Mouse (Mus musculus) lung, embryonic 15.5 days (tissue): ENCODE results near the gene Srxn1. TPM values are rescaled to one million over a fixed set of nuclear protein-coding genes. Genes with fewer than 3 reads are reported as not detected.
"Not testable (repeated sequence)": the region's sequence is repeated elsewhere in the genome, so short reads cannot be mapped to it uniquely, and the experiment has no call there.

Experiments
- ATAC-seq: fragments of 200-750 bp; cut with Nextera tagmentation; 2 replicates; pipeline ENCODE4 v1.8.0; 2017; ENCODE audit warnings: moderate number of reproducible peaks, borderline replicate concordance; ENCODE audit not compliant: low FRiP score, low TSS enrichment; ENCODE audit errors: extremely low read depth
- H3K27ac ChIP-seq: fragments of 300-500 bp; sonication (generic); 2 replicates; pipeline ENCODE4 v1.5.1; 2015; ENCODE audit warnings: moderate library complexity, mild to moderate bottlenecking, inconsistent platforms
- H3K27me3 ChIP-seq: fragments of 300-500 bp; sonication (generic); 2 replicates; pipeline ENCODE4 v1.6.1; 2015; ENCODE audit warnings: inconsistent platforms
- H3K36me3 ChIP-seq: fragments of 300-500 bp; sonication (generic); 2 replicates; pipeline ENCODE4 v1.6.1; 2015; ENCODE audit warnings: inconsistent platforms
- H3K4me1 ChIP-seq: fragments of 300-500 bp; sonication (generic); 2 replicates; pipeline ENCODE4 v1.6.1; 2015; ENCODE audit warnings: inconsistent platforms
- H3K4me2 ChIP-seq: fragments of 300-500 bp; sonication (generic); 2 replicates; pipeline ENCODE4 v1.6.1; 2015; ENCODE audit warnings: inconsistent platforms, mild to moderate bottlenecking, moderate library complexity
- H3K4me3 ChIP-seq: fragments of 300-500 bp; sonication (generic); 2 replicates; pipeline ENCODE4 v1.5.1; 2015; ENCODE audit warnings: mild to moderate bottlenecking, inconsistent platforms
- H3K9ac ChIP-seq: fragments of 300-500 bp; sonication (generic); 2 replicates; pipeline ENCODE4 v1.6.1; 2015; ENCODE audit warnings: inconsistent platforms
- H3K9me3 ChIP-seq: fragments of 300-500 bp; sonication (generic); 2 replicates; pipeline ENCODE4 v1.6.1; 2016; ENCODE audit warnings: inconsistent platforms
- WGBS: fragments of 180-500 bp; shearing (Covaris S2); methylation state at CpG from one replicate; pipeline ENCODE4 v1.1.7; 2015; 5-methylcytosine and 5-hydroxymethylcytosine counted together
- polyA plus RNA-seq: library from polyadenylated mRNA; unstranded; fragments of >200 nt; fragmentation: Nextera tagmentation; extraction: Ambion mirVana; gene quantifications from 2 replicates; pipeline ENCODE4 v1.2.1, GENCODE M21; 2015

Srxn1 gene
- 5.9 and 7.7 TPM in 2 replicates for polyA plus RNA-seq

- Histone ChIP-seq H3K27ac (no peak within 1 kb of the TSS; the same call in 1 of the 2 replicates), H3K9ac (peak within 1 kb of the TSS; percentile 71)
- WGBS, result 1% methylated on average over 84 of the region's 84 CpGs
Observed at GRCm38 (mm10) chr2:152105318-152106224, at the start of gene Srxn1. Gene Srxn1, plus strand, starts transcription at chr2:152105516.

GRCm38 (mm10) chr2:152056368-152057251 is 48.7 kb upstream of the Srxn1 start:
- peak; percentile 25; the same call in 1 of the 2 replicates for ATAC-seq
- Histone ChIP-seq H3K9me3 (no peaks in the 10 kb centered on the region), H3K27me3 (peaks cover 20% of the 10 kb centered on the region; the same call in 1 of the 2 replicates), H3K27ac (no peak overlapping the region), H3K4me3 (no peak overlapping the region), H3K36me3 (no peaks in the 10 kb centered on the region), H3K4me1 (no peaks in the 10 kb centered on the region), H3K4me2 (no peak overlapping the region), H3K9ac (no peak overlapping the region)
- WGBS, result 59% methylated on average over 22 of the region's 22 CpGs

More at GRCm38 (mm10) chr2:152105318-152106224, at the start of gene Srxn1:
- peak within 1 kb of the TSS; percentile 97 for H3K4me2 ChIP-seq
- H3K4me3 ChIP-seq, result peak within 1 kb of the TSS; percentile 64
- peak; percentile 88 for ATAC-seq
- H3K36me3 ChIP-seq, result no peaks in the 10 kb centered on the region
- H3K27me3 ChIP-seq, result peaks cover 11% of the 10 kb centered on the region
- H3K4me1 ChIP-seq, result peaks cover 9% of the 10 kb centered on the region; the same call in 1 of the 2 replicates
- H3K9me3 ChIP-seq, result no peaks in the 10 kb centered on the region

GRCm38 (mm10) chr2:152057252-152057563 is 48.1 kb upstream of the Srxn1 start:
- WGBS, result 68% methylated on average over 9 of the region's 9 CpGs
- H3K9me3 ChIP-seq, result no peaks in the 10 kb centered on the region
- H3K36me3 ChIP-seq, result no peaks in the 10 kb centered on the region
- H3K27me3 ChIP-seq, result peaks cover 14% of the 10 kb centered on the region; the same call in 1 of the 2 replicates
- no peak overlapping the region for H3K27ac ChIP-seq
- no peak overlapping the region for H3K4me2 ChIP-seq
- no peak overlapping the region for H3K9ac ChIP-seq
- no peaks in the 10 kb centered on the region for H3K4me1 ChIP-seq
- no peak overlapping the region for H3K4me3 ChIP-seq
- ATAC-seq, result no peak

GRCm38 (mm10) chr2:152062817-152063216 is 42.5 kb upstream of the Srxn1 start:
- H3K4me3 ChIP-seq, H3K9ac ChIP-seq, ATAC-seq, H3K27ac ChIP-seq, H3K4me1 ChIP-seq, H3K27me3 ChIP-seq, H3K9me3 ChIP-seq, H3K4me2 ChIP-seq, H3K36me3 ChIP-seq: not testable (repeated sequence)
- 78% methylated on average over 3 of the region's 3 CpGs for WGBS

DNA sequence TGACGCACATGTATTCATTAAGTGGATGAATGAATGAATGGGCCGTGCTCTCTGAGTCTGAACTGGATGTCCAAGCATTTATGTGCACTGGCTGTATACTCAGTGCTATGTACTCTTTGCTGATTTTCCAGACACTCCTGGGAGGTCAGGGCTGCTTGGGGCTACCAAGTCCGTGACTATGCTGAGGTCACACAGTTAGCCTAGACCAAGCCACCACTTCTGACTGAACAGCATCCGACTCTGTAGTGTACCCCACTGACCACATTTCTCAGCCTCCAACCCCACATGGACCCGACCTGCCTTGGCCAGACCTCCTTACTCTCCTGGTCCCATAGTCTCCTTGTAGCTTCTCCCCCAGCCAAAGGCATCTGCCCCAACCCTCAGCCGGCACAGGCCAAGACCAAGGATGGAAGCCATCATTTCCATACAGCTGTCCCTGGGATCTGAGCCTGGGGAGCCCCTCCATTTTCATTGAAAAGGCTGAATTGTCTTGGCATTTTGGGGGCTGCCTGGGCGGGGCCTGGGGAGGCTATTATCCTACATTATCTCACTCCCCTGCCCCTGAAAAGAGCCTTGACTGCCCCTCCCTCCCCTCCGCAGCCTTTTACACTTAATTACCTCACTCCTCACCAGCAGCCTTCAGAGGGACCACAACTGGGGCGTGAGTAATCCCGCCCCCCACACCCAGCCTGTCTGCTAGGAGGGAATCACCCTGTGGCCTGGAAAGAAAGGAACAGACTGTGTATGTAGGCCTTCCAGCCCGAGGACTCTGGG is 36.5 kb upstream of the Srxn1 start:
- Histone ChIP-seq H3K4me1 (no peaks in the 10 kb centered on the region), H3K4me2 (no peak overlapping the region), H3K9me3 (no peaks in the 10 kb centered on the region), H3K36me3 (no peaks in the 10 kb centered on the region), H3K9ac (no peak overlapping the region), H3K4me3 (no peak overlapping the region), H3K27ac (no peak overlapping the region), H3K27me3 (no peaks in the 10 kb centered on the region)
- 53% methylated on average over 11 of the region's 11 CpGs for WGBS
- ATAC-seq, result no peak

DNA sequence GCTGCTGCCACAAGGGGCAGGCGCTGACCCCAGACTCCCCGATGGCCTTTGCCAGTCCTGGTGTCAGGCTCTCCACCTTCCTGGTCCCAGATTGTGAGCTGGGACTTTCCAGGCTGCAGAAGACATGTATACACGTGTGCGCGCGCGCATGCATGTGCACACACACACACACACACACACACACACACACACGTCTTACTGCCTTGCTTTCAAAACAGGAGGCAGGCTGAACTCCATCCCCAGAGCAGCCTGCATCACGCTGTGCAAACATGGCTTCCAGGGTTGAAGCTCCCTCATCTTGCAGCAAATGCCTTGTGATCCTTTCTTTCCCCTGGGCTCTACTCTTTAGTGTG is 35.9 kb upstream of the Srxn1 start:
- WGBS, result 66% methylated on average over 9 of the region's 9 CpGs
- no peaks in the 10 kb centered on the region for H3K36me3 ChIP-seq
- ATAC-seq, result no peak
- peaks cover 1% of the 10 kb centered on the region; the same call in 1 of the 2 replicates for H3K27me3 ChIP-seq
- H3K9ac ChIP-seq, result no peak overlapping the region
- H3K4me2 ChIP-seq, result no peak overlapping the region
- H3K4me1 ChIP-seq, result no peaks in the 10 kb centered on the region
- H3K27ac ChIP-seq, result no peak overlapping the region
- H3K4me3 ChIP-seq, result no peak overlapping the region
- no peaks in the 10 kb centered on the region for H3K9me3 ChIP-seq

GRCm38 (mm10) chr2:152069941-152070340 is 35.4 kb upstream of the Srxn1 start:
- ATAC-seq, result no peak
- 71% methylated on average over 2 of the region's 2 CpGs for WGBS
- Histone ChIP-seq H3K4me3 (no peak overlapping the region), H3K4me1 (no peaks in the 10 kb centered on the region), H3K27ac (no peak overlapping the region), H3K9ac (no peak overlapping the region), H3K36me3 (no peaks in the 10 kb centered on the region), H3K4me2 (no peak overlapping the region), H3K27me3 (peaks cover 6% of the 10 kb centered on the region; the same call in 1 of the 2 replicates), H3K9me3 (no peaks in the 10 kb centered on the region)

- H3K9ac ChIP-seq, result no peak overlapping the region
- no peaks in the 10 kb centered on the region for H3K36me3 ChIP-seq
- no peaks in the 10 kb centered on the region for H3K9me3 ChIP-seq
- no peak overlapping the region for H3K27ac ChIP-seq
- H3K4me3 ChIP-seq, result no peak overlapping the region
- peaks cover 31% of the 10 kb centered on the region for H3K27me3 ChIP-seq
- H3K4me2 ChIP-seq, result no peak overlapping the region
- WGBS, result 79% methylated on average over 2 of the region's 2 CpGs
- no peak for ATAC-seq
- no peaks in the 10 kb centered on the region for H3K4me1 ChIP-seq
Observed at GRCm38 (mm10) chr2:152074521-152074920, 30.8 kb upstream of the Srxn1 start.

DNA sequence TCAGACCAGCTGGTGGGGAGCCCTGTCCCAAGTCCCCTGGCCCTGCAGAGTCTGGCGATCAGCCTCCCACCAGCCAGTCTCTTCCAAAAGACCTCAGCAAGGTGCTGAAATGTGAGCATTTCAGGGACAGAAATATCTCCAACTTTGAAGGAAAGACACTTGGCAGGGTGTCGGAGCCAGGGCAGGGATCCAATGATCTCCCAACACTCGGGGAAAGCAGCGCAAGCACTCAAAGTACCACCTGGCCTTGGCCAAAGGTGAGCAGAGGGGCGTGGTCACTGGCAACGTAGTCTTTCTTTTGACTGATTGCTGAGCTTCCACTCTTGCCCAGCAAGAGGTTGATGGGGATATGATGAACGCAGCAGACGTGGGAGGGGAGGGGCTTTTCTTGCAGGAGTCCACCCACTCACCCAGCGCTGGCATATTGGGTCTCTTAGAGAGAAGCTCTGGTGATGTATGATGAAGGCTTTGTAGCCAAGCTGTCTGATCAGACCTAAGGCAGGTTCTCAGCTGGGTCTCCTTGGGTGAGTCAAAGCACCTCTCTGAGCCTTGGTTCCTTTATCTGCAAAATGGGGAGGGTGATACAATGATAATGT is 29.9 kb upstream of the Srxn1 start:
- H3K9ac ChIP-seq, result no peak overlapping the region
- no peak overlapping the region for H3K27ac ChIP-seq
- 30% methylated on average over 9 of the region's 9 CpGs for WGBS
- no peaks in the 10 kb centered on the region for H3K9me3 ChIP-seq
- H3K4me1 ChIP-seq, result no peaks in the 10 kb centered on the region
- no peak overlapping the region for H3K4me2 ChIP-seq
- no peak overlapping the region for H3K4me3 ChIP-seq
- H3K36me3 ChIP-seq, result no peaks in the 10 kb centered on the region
- ATAC-seq, result no peak
- peaks cover 40% of the 10 kb centered on the region for H3K27me3 ChIP-seq

DNA sequence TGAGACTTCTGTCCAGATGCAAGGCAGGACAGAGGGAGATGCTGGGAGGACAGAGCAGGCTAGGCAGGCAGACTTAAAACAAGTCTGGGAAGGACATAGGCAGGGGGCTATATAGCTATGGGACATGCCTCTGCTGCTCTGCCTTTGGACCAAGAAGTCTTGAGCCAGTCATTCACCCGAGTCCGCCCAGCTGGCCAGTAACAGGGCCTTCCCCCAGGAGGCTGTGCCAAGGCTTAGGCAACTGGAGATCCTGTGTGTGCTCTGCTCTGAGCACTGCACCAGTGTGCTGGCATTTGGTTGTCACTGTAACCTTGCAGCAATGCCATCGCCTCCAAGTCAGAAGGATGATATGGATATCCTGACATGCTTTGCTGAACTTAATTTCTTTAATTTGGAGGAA is 28.0 kb upstream of the Srxn1 start:
- H3K27me3 ChIP-seq, result peaks cover 58% of the 10 kb centered on the region
- no peaks in the 10 kb centered on the region for H3K9me3 ChIP-seq
- H3K4me1 ChIP-seq, result peaks cover 4% of the 10 kb centered on the region
- WGBS, result 66% methylated on average over 3 of the region's 3 CpGs
- no peak overlapping the region for H3K27ac ChIP-seq
- no peak for ATAC-seq
- no peak overlapping the region for H3K4me3 ChIP-seq
- H3K36me3 ChIP-seq, result no peaks in the 10 kb centered on the region
- no peak overlapping the region for H3K9ac ChIP-seq
- H3K4me2 ChIP-seq, result no peak overlapping the region
